Mouse (Mus musculus) megakaryocyte, embryonic 14.5 days (primary cell): ENCODE results near the gene Tesk1. TPM values are rescaled to one million over a fixed set of nuclear protein-coding genes. Genes with fewer than 3 reads are reported as not detected.

Experiments
- H3K27me3 ChIP-seq: replicated peaks from 2 replicates; pipeline ENCODE3; 2012; ENCODE audit warnings: inconsistent platforms
- H3K36me3 ChIP-seq: replicated peaks from 2 replicates; pipeline ENCODE3; 2012; ENCODE audit warnings: low read length, inconsistent platforms, mixed read lengths
- H3K4me1 ChIP-seq: 2 replicates; pipeline ENCODE4 v1.6.1; 2012; ENCODE audit warnings: inconsistent platforms
- H3K4me3 ChIP-seq: replicated peaks from 2 replicates; pipeline ENCODE3; 2012; ENCODE audit warnings: moderate library complexity, mild to moderate bottlenecking, inconsistent platforms
- H3K9me3 ChIP-seq: 2 replicates; pipeline ENCODE4 v1.6.1; 2012; ENCODE audit warnings: inconsistent platforms
- FLI1 ChIP-seq: IDR thresholded peaks from 2 replicates; pipeline ENCODE4 v1.6.1; 2012; ENCODE audit warnings: low read length, inconsistent platforms, mixed read lengths
- GATA1 ChIP-seq: IDR thresholded peaks from 3 replicates; pipeline ENCODE4 v1.6.1; 2012; ENCODE audit warnings: mixed read lengths, low read length, inconsistent platforms, borderline replicate concordance
- polyA plus RNA-seq: library from polyadenylated mRNA; stranded (reverse); fragments of >175 nt; gene quantifications from 2 replicates; pipeline ENCODE4 v1.2.3, GENCODE M21; 2012; ENCODE audit warnings: low replicate concordance; ENCODE audit not compliant: insufficient read depth

Tesk1 gene
- polyA plus RNA-seq, 1 experiment: 28.2 TPM

DNA sequence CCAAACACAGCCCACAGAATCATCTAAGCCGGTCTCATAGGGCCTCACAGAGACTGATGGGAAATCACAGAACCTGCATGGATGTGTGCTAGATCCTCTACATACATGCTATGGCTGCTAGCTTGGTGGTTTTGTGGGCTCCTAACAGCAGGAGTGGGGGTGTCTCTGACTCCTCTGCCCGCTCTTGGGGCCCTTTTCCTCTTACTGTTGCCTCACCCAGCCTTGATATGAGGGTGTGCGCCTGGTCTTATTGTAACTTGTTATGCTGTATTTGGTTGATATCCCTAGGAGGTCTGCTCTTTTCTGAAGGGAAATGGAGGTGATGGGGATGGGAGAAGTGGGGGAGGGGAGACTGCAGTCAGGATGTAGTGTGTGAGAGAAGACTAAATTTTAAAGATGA is 47.9 kb downstream of the Tesk1 start:
- Histone ChIP-seq H3K27me3 (no peaks in the 10 kb centered on the region), H3K4me3 (no peak overlapping the region), H3K9me3 (peaks cover 9% of the 10 kb centered on the region), H3K36me3 (no peaks in the 10 kb centered on the region), H3K4me1 (peaks cover 25% of the 10 kb centered on the region)
- no peak for TF ChIP-seq FLI1
- TF ChIP-seq GATA1: no peak

GRCm38 (mm10) chr4:43490801-43491200 is 49.1 kb downstream of the Tesk1 start:
- TF ChIP-seq GATA1: no peak
- no peak for TF ChIP-seq FLI1
- Histone ChIP-seq H3K27me3 (no peaks in the 10 kb centered on the region), H3K9me3 (peaks cover 3% of the 10 kb centered on the region), H3K4me3 (no peak overlapping the region), H3K4me1 (peaks cover 33% of the 10 kb centered on the region), H3K36me3 (peaks cover 10% of the 10 kb centered on the region)

GRCm38 (mm10) chr4:43492101-43492820 is 50.5 kb downstream of the Tesk1 start:
- Histone ChIP-seq H3K27me3 (no peaks in the 10 kb centered on the region), H3K4me1 (peaks cover 42% of the 10 kb centered on the region), H3K4me3 (peak overlapping the region; percentile 94), H3K36me3 (peaks cover 25% of the 10 kb centered on the region), H3K9me3 (peaks cover 3% of the 10 kb centered on the region)
- TF ChIP-seq FLI1: no peak
- no peak for TF ChIP-seq GATA1

- TF ChIP-seq GATA1 (no peak), FLI1 (no peak)
- peaks cover 3% of the 10 kb centered on the region for H3K9me3 ChIP-seq
- H3K36me3 ChIP-seq: peaks cover 30% of the 10 kb centered on the region
- H3K27me3 ChIP-seq: no peaks in the 10 kb centered on the region
- peak within 1 kb of the TSS; percentile 94 for H3K4me3 ChIP-seq
- peaks cover 47% of the 10 kb centered on the region for H3K4me1 ChIP-seq
These were observed 51.1 kb downstream of the Tesk1 start, which contains the start of gene Ccdc107 for GRCm38 (mm10) chr4:43492821-43493185. Gene Ccdc107, plus strand, starts transcription at chr4:43492900.

DNA sequence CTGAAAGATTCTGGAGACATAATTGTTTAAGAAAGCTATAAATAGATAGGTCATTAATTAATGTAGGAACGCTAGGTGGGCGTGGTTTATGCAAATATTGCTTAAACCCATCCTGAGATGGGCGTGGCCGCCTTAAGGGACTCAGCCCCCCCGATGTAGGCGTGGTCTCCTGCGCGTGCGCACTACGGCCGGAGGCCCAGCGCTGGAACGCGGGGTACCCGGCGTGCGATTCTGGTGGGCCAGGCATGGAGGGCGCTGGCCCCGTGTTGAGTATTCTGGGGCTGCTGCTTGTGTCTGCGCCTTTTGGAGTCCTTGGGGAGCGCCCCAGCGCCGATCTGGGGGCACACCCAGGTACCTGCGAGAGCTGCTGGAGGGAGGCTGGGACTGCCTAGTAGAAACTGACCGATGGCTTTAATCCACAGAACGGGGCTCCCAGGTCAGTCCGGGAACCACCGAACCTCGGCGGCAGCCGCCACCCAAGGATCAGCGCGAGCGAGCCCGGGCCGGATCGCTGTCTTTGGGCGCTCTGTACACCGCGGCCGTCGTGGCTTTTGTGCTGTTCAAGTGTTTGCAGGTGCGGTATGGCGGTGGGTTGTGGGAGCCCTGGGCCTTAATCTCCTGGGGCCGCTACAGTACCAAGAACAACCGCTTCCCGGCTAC is 51.6 kb downstream of the Tesk1 start:
- no peaks in the 10 kb centered on the region for H3K27me3 ChIP-seq
- H3K4me1 ChIP-seq: peaks cover 50% of the 10 kb centered on the region

GRCm38 (mm10) chr4:43493846-43494240 is 52.1 kb downstream of the Tesk1 start:
- peak overlapping the region; percentile 94 for H3K4me3 ChIP-seq
- H3K36me3 ChIP-seq: peaks cover 36% of the 10 kb centered on the region
- TF ChIP-seq FLI1 (no peak), GATA1 (no peak)
- no peaks in the 10 kb centered on the region for H3K27me3 ChIP-seq
- H3K4me1 ChIP-seq: peaks cover 50% of the 10 kb centered on the region
- peaks cover 3% of the 10 kb centered on the region for H3K9me3 ChIP-seq

More for the DNA sequence above, 51.6 kb downstream of the Tesk1 start:
- Histone ChIP-seq H3K4me3 (peak overlapping the region; percentile 94), H3K9me3 (peaks cover 3% of the 10 kb centered on the region), H3K36me3 (peaks cover 35% of the 10 kb centered on the region)
- TF ChIP-seq GATA1: no peak
- TF ChIP-seq FLI1: no peak

DNA sequence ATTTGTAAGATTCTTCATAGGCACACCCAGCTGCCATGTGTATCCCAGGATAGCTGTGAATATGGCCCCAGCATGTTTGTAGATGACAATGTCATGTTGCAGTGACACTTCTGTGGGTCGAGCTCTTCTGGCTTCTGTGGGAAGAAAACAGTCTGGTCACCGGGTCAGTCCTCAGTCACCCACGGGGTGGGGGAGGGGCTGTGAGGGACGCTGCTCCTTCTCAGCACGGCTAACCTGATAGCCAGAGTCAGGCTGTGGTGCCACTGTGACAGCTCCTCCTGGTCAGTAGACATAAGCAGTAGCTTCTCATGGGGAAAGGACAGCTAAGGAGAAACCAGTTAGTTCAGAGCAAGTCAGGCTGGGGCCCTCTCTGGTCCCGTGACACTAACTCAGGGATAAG is 54.8 kb downstream of the Tesk1 start:
- Histone ChIP-seq H3K9me3 (no peaks in the 10 kb centered on the region), H3K27me3 (no peaks in the 10 kb centered on the region), H3K36me3 (peaks cover 37% of the 10 kb centered on the region), H3K4me1 (peaks cover 70% of the 10 kb centered on the region), H3K4me3 (no peak overlapping the region)
- TF ChIP-seq FLI1 (no peak), GATA1 (no peak)

DNA sequence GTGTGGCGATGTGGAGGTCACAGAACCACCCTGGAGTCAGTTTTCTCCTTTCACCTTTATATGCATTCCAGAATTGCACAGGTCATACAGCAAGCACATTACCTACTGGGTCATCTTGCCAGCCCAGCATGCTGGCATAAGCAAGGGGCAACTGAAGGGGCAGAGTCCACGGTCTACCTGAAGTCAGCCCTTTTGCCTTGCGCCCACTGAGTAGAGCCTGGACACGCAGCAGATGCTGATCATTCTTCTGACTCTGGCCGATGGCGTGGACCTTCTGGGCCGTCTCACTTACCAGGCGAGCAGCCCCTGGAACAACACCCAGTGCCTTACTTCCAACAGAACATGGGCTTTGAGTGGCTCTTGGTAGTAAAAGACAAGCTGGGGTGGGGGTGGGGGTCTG is 55.7 kb downstream of the Tesk1 start:
- Histone ChIP-seq H3K36me3 (peaks cover 44% of the 10 kb centered on the region), H3K9me3 (no peaks in the 10 kb centered on the region), H3K4me3 (peak overlapping the region; percentile 14), H3K4me1 (peaks cover 79% of the 10 kb centered on the region), H3K27me3 (no peaks in the 10 kb centered on the region)
- TF ChIP-seq GATA1: no peak
- TF ChIP-seq FLI1: no peak

Other genes with a start within 250 kb of the Tesk1 start
- not detected in 2 replicates for gene Atp8b5, start 174.8 kb upstream of the Tesk1 start, polyA plus RNA-seq
- 11.5 and 32.0 TPM in 2 replicates for gene Rusc2, start 60.0 kb upstream of the Tesk1 start, polyA plus RNA-seq
- gene Fam166b, start 12.8 kb upstream of the Tesk1 start, polyA plus RNA-seq: 0.55 TPM in 1 of 2 replicates, not detected in the other
- 3.1 and 26.7 TPM in 2 replicates for gene Cd72, start 12.7 kb downstream of the Tesk1 start, polyA plus RNA-seq
- 3.9 TPM in 1 of 2 replicates, not detected in the other for gene Sit1, start 41.8 kb downstream of the Tesk1 start, polyA plus RNA-seq
- 74.6 and 104 TPM in 2 replicates for gene Ccdc107, start 51.0 kb downstream of the Tesk1 start, polyA plus RNA-seq
- gene Arhgef39, start 57.8 kb downstream of the Tesk1 start, polyA plus RNA-seq: 9.6 and 20.9 TPM in 2 replicates
- 1.4 and 11.2 TPM in 2 replicates for gene Car9, start 65.0 kb downstream of the Tesk1 start, polyA plus RNA-seq
- gene Tpm2, start 81.8 kb downstream of the Tesk1 start, polyA plus RNA-seq: 4.7 TPM in 1 of 2 replicates, not detected in the other
- gene Creb3, start 120.4 kb downstream of the Tesk1 start, polyA plus RNA-seq: 2.7 TPM in 1 of 2 replicates, not detected in the other
- gene Tln1, start 120.8 kb downstream of the Tesk1 start, polyA plus RNA-seq: 637 and 823 TPM in 2 replicates
- 26.9 and 28.2 TPM in 2 replicates for gene Rgp1, start 136.8 kb downstream of the Tesk1 start, polyA plus RNA-seq
- gene Gba2, start 136.9 kb downstream of the Tesk1 start, polyA plus RNA-seq: 9.1 and 40.1 TPM in 2 replicates
- gene Msmp, start 142.6 kb downstream of the Tesk1 start, polyA plus RNA-seq: not detected in 2 replicates
- not detected in 2 replicates for gene Npr2, start 190.0 kb downstream of the Tesk1 start, polyA plus RNA-seq
- not detected in 2 replicates for gene Spag8, start 211.7 kb downstream of the Tesk1 start, polyA plus RNA-seq
- gene Hint2, start 214.5 kb downstream of the Tesk1 start, polyA plus RNA-seq: 8.0 and 30.1 TPM in 2 replicates
- 2.8 TPM in 1 of 2 replicates, not detected in the other for gene Tmem8b, start 227.0 kb downstream of the Tesk1 start, polyA plus RNA-seq
- 0.29 TPM in 1 of 2 replicates, not detected in the other for gene Fam221b, start 227.2 kb downstream of the Tesk1 start, polyA plus RNA-seq